Mouse (Mus musculus) embryonic facial prominence, embryonic 12.5 days (tissue): Measurements from ENCODE around the gene Olfr1062. TPM values are rescaled to one million over a fixed set of nuclear protein-coding genes. Genes with fewer than 3 reads are reported as not detected.
A peak's percentile ranks its signal among the peaks of the same experiment; 100 is the strongest.
"Not testable (repeated sequence)": the region's sequence is repeated elsewhere in the genome, so short reads cannot be mapped to it uniquely, and the experiment has no call there.

Source experiments
- ATAC-seq: fragments of 200-750 bp; cut with Nextera tagmentation; 2 replicates; pipeline ENCODE4 v1.8.0; 2017; ENCODE audit not compliant: insufficient number of reproducible peaks, insufficient read depth, low FRiP score, low TSS enrichment
- H3K27ac ChIP-seq: fragments of 300-500 bp; sonication (generic); 2 replicates; pipeline ENCODE4 v1.5.1; 2016; ENCODE audit warnings: mild to moderate bottlenecking
- H3K27me3 ChIP-seq: fragments of 300-500 bp; sonication (generic); 2 replicates; pipeline ENCODE4 v1.6.1; 2016; ENCODE audit warnings: mild to moderate bottlenecking, moderate library complexity
- H3K36me3 ChIP-seq: fragments of 300-500 bp; sonication (generic); 2 replicates; pipeline ENCODE4 v1.6.1; 2016; ENCODE audit warnings: mild to moderate bottlenecking
- H3K4me1 ChIP-seq: fragments of 300-500 bp; sonication (generic); 2 replicates; pipeline ENCODE4 v1.6.1; 2016
- H3K4me2 ChIP-seq: fragments of 300-500 bp; sonication (generic); replicated peaks from 2 replicates; pipeline ENCODE4 v1.6.1; 2016; ENCODE audit warnings: mild to moderate bottlenecking, moderate library complexity
- H3K4me3 ChIP-seq: fragments of 300-500 bp; sonication (generic); 2 replicates; pipeline ENCODE4 v1.5.1; 2016; ENCODE audit warnings: mild to moderate bottlenecking
- H3K9ac ChIP-seq: fragments of 300-500 bp; sonication (generic); 2 replicates; pipeline ENCODE4 v1.6.1; 2016; ENCODE audit warnings: mild to moderate bottlenecking, moderate library complexity
- H3K9me3 ChIP-seq: fragments of 300-500 bp; sonication (generic); 2 replicates; pipeline ENCODE4 v1.6.1; 2016; ENCODE audit warnings: mild to moderate bottlenecking, moderate library complexity
- WGBS: fragments of 180-500 bp; shearing (Covaris S2); methylation state at CpG from one replicate; pipeline ENCODE4 v1.1.7; 2016; 5-methylcytosine and 5-hydroxymethylcytosine counted together
- polyA plus RNA-seq: library from polyadenylated mRNA; unstranded; fragments of >200 nt; fragmentation: Nextera tagmentation; extraction: Ambion mirVana; gene quantifications from 2 replicates; pipeline ENCODE4 v1.2.1, GENCODE M21; 2016

Gene Olfr1062
- not detected in 2 replicates for polyA plus RNA-seq

DNA sequence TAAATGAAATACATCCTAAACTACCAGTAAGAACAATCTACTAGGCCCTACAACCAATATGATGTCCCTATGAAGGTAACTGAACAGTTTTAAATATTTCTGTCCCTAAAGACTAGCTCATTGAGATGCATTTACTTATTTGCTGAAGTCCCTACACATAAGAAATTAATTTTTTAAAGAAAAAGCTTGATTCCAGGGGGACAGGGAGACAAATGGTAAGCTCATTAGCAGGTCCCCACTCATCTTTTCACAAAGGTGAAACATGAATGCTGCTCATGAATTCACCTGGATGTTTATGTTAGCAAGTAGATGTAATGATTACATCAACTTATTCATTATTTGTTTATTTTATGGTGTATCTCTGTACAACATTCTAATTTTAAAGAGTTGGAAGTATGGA, at the start of gene Olfr1062:
TSS of gene Olfr1062 (minus strand) at position 101 of the 400 bp plus-strand sequence.
- not testable (repeated sequence) for H3K9ac ChIP-seq, H3K4me3 ChIP-seq, H3K27me3 ChIP-seq, ATAC-seq, H3K4me2 ChIP-seq, H3K9me3 ChIP-seq, H3K36me3 ChIP-seq, H3K27ac ChIP-seq, H3K4me1 ChIP-seq

DNA sequence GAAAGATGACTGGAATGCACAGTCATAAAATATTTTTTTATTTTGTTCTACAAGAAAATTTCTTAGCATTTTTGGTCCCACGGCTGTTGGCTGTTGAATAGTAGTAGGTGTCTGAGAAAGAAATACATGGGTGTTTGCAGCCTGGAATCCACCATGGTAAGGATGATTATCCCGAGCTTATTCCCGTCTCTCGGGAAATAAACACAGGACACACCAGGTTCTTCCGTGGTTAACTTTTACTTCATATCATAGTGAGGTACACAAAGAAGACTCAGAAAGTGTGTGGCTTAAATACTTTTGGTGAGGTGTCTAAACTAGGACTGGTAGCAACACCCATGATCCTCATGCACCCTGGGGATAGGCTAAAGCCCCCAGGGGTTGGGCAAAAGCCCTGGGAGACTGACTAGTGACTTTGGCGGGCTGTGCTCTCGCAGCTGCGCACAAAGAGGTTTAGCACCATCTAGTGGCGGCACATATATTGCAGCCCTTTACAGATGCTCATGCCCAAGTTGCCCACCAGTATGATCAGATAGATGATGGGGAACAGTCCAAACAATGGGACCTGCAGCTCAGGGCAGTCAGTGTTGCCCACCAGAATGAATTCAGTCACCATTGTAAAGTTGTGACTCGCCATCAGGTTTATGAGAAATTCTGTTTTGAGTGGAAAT, 38.0 kb upstream of the Olfr1062 start:
- H3K4me2 ChIP-seq, result 0 out of 2 replicates have a peak overlapping the region, but pooled peaks have one; percentile 15
- H3K4me1 ChIP-seq, result no peaks in the 10 kb centered on the region
- no peak overlapping the region for H3K4me3 ChIP-seq
- H3K9ac ChIP-seq, result no peak overlapping the region
- ATAC-seq, result no peak
- H3K27me3 ChIP-seq, result no peaks in the 10 kb centered on the region
- no peaks in the 10 kb centered on the region for H3K9me3 ChIP-seq
- H3K36me3 ChIP-seq, result no peaks in the 10 kb centered on the region
- WGBS, result 32% methylated on average over 10 of the region's 10 CpGs
- no peak overlapping the region for H3K27ac ChIP-seq

DNA sequence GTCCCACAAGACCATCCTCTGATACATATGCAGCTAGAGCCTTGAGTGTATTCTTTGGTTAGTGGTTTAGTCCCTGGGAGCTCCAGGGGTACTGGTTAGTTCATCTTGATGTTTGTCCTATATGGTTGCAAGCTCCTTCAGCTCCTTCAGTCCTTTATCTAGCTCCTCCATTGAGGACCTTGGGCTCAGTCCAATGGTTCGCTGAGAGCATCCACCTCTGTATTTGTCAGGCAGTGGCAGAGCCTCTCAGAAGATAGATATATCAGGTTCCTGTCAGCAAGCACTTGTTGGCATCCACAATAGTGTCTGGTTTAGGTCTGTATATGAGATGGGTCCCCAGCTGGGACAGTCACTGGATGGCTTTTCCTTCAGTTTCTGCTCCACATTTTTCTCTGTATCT, 33.9 kb upstream of the Olfr1062 start:
- Histone ChIP-seq H3K9ac (no peak overlapping the region), H3K27me3 (no peaks in the 10 kb centered on the region), H3K27ac (no peak overlapping the region), H3K4me3 (no peak overlapping the region), H3K36me3 (no peaks in the 10 kb centered on the region), H3K9me3 (no peaks in the 10 kb centered on the region), H3K4me1 (no peaks in the 10 kb centered on the region), H3K4me2 (no peak overlapping the region)
- WGBS, result 90% methylated on average over 1 of the region's 1 CpGs
- no peak for ATAC-seq

DNA sequence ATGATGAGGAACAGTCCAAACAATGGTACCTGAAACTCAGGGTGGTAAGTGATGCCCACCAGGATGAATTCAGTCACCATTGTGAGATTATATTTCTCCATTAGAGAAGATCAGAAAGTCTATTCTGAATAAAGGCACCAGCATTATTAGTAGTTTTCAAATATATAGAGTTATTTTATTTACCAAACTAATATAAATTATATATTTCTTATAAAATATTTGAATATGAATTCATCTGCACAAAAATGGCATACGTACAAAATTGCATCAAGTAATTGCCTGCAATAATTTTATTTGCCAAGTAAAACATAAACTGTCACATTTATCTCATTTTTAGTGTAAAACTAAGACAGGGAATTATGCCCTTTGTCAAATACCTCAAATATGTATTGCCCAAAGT, 29.6 kb upstream of the Olfr1062 start, which contains the start of gene Olfr1066:
TSS of gene Olfr1066 (minus strand) at position 101 of the 400 bp plus-strand sequence.
- Histone ChIP-seq H3K4me3 (no peak within 1 kb of the TSS), H3K4me1 (no peaks in the 10 kb centered on the region), H3K4me2 (no peak within 1 kb of the TSS), H3K27ac (no peak within 1 kb of the TSS), H3K9ac (no peak within 1 kb of the TSS), H3K36me3 (no peaks in the 10 kb centered on the region), H3K9me3 (no peaks in the 10 kb centered on the region), H3K27me3 (no peaks in the 10 kb centered on the region)
- WGBS, result 79% methylated on average over 1 of the region's 1 CpGs
- no peak for ATAC-seq

DNA sequence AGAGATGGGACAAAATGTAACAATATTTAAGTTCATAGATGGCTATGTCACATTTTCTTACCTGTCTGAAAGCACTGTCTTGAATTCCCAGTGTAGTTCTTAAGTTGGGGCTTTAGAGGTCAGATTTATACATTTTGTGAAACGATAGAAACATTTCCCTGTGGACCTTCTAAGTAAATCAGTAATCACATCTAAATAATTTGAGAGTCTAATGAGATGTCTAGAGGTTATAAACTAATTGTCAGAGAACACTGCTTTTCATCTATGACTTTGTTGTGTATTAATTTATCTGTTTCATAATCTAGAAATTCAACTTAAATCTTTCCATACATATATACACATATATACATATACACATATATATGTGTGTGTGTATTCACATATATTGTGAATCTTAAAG, 23.9 kb upstream of the Olfr1062 start, which contains the start of gene Olfr1065:
TSS of gene Olfr1065 (minus strand) at position 101 of the 400 bp plus-strand sequence.
- not testable (repeated sequence) for ATAC-seq, H3K4me3 ChIP-seq, H3K27me3 ChIP-seq, H3K4me1 ChIP-seq, H3K4me2 ChIP-seq, H3K9ac ChIP-seq, H3K27ac ChIP-seq, H3K36me3 ChIP-seq, H3K9me3 ChIP-seq
- WGBS, result 33% methylated on average over 1 of the region's 1 CpGs

DNA sequence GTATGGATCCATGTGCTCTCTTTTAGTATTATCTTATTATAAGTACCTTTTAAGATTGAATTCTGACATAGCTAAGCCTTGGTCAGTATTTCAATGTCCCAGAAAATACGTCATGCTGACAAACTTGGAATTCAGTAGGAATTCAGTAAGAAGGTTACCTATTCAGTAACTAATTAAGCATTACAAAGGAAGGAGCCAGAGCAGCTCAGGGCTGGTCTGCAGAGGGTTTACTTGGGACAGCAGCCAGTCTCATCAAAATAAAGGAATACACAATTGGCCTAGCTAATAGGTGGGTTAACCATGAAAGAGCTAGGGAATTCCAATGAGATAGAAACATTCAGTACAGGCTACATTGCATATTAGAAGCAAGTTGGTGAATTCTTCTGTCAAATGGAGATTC, 15.6 kb upstream of the Olfr1062 start:
- not testable (repeated sequence) for ATAC-seq, H3K4me3 ChIP-seq, H3K27me3 ChIP-seq, H3K4me1 ChIP-seq, H3K27ac ChIP-seq, H3K9ac ChIP-seq, H3K9me3 ChIP-seq, H3K36me3 ChIP-seq, H3K4me2 ChIP-seq
- 60% methylated on average over 1 of the region's 1 CpGs for whole genome bisulfite sequencing

DNA sequence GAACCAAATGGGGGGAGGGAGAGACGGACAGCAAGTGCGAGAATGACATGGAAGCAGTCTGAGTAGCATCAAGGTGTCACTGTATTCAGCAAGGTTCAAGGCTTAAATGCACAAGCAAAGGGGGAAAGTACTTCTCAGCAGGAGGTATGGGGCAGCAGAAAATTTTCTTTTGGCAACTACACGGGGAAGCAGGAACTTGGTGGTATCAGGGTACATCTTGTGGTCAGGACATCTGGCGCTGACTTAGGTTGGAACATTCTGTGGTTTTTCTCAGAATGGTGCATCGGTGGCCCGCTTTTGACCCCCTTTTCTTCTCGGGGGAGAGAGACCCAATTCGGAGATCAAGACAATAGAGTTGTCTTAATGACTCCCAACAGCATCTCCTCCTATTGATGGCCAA, 2.0 kb upstream of the Olfr1062 start:
- H3K4me2 ChIP-seq, H3K27me3 ChIP-seq, H3K4me1 ChIP-seq, H3K9ac ChIP-seq, H3K4me3 ChIP-seq, H3K9me3 ChIP-seq, H3K27ac ChIP-seq, ATAC-seq, H3K36me3 ChIP-seq: not testable (repeated sequence)
- 91% methylated on average over 8 of the region's 8 CpGs for WGBS

DNA sequence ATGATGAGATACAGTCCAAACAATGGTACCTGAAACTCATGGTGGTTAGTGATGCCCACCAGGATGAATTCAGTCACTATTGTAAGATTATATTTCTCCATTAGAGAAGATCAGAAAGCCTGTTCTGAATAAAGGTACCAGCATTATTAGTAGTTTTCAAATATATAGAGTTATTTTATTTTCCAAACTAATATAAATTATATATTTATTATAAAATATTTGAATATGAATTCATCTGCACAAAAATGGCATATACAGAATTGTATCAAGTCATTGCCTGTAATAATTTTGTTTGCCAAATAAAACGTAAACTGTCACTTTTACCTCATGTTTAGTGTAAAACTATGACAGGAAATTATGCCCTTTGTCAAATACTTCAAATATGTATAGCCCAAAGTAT, 12.6 kb downstream of the Olfr1062 start, which contains the start of gene Olfr1061:
TSS of gene Olfr1061 (minus strand) at position 101 of the 400 bp plus-strand sequence.
- no peak for ATAC-seq
- Histone ChIP-seq H3K36me3 (no peaks in the 10 kb centered on the region), H3K27me3 (no peaks in the 10 kb centered on the region), H3K27ac (no peak within 1 kb of the TSS), H3K4me1 (no peaks in the 10 kb centered on the region), H3K9ac (no peak within 1 kb of the TSS), H3K4me3 (no peak within 1 kb of the TSS), H3K4me2 (no peak within 1 kb of the TSS), H3K9me3 (no peaks in the 10 kb centered on the region)
- WGBS, result 85% methylated on average over 1 of the region's 1 CpGs

DNA sequence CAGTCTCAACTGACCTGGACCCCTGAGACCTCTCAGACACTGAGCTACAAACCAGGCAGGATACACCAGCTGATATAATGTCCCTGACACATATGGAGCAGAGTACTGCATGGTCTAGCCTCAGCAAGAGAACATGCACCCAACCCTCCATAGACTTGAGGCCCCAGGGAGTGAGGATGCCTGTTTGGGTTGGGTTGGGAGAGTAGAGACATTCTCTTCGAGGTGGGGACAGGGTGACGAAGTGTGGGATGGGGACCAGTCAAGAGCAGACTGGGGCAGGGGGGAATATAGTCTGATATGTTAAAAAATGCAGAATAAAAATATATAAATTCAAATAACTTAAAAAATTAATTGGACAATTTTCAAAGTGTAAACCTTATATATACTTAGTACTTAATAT, 31.4 kb downstream of the Olfr1062 start:
- no peaks in the 10 kb centered on the region for H3K9me3 ChIP-seq
- H3K4me1 ChIP-seq, result no peaks in the 10 kb centered on the region
- H3K4me2 ChIP-seq, result no peak overlapping the region
- WGBS, result 87% methylated on average over 2 of the region's 2 CpGs
- no peak overlapping the region for H3K4me3 ChIP-seq
- H3K27me3 ChIP-seq, result no peaks in the 10 kb centered on the region
- H3K27ac ChIP-seq, result no peak overlapping the region
- no peak overlapping the region for H3K9ac ChIP-seq
- H3K36me3 ChIP-seq, result no peaks in the 10 kb centered on the region
- ATAC-seq, result no peak

DNA sequence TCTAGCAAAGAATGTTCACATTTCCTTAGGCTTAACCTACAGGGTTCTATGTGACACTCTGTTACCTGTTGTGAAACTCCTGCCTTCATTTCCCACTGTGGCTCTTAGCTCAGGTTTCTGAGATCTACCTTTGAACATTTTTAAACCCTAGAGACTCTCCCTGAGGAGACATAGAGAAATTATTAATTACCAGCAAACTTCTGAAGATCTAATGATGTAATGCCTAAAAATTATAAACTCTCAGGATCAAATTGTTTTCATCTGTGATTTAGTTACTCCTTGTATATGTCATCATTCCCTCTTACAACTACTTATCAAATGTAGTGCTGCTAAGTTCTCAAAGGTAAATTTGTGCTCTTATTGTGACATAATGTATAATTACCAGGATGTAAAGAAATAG, 38.1 kb downstream of the Olfr1062 start, which contains the start of gene Olfr1058:
TSS of gene Olfr1058 (minus strand) at position 101 of the 400 bp plus-strand sequence.
- H3K27ac ChIP-seq, H3K36me3 ChIP-seq, H3K4me2 ChIP-seq, H3K4me3 ChIP-seq, H3K9ac ChIP-seq, H3K9me3 ChIP-seq, ATAC-seq, H3K4me1 ChIP-seq, H3K27me3 ChIP-seq: not testable (repeated sequence)

DNA sequence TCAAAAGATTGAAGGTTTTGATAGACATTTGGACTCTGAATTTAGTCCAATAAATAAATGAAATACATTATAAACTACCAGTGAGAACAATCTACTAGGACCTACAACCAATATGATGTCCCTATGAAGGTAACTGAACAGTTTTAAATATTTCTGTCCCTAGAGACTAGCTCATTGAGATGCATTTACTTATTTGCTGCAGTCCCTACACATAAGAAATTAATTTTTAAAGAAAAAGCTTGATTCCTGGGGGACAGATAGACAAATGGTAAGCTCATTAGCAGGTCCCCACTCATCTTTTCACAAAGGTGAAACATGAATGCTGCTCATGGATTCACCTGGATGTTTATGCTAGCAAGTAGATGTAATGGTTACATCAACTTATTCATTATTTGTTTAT, 48.3 kb downstream of the Olfr1062 start, which contains the start of gene Olfr1057:
TSS of gene Olfr1057 (minus strand) at position 101 of the 400 bp plus-strand sequence.
- Histone ChIP-seq H3K27ac (no peak within 1 kb of the TSS), H3K4me2 (no peak within 1 kb of the TSS), H3K4me1 (no peaks in the 10 kb centered on the region), H3K36me3 (no peaks in the 10 kb centered on the region), H3K27me3 (no peaks in the 10 kb centered on the region), H3K9me3 (no peaks in the 10 kb centered on the region), H3K9ac (no peak within 1 kb of the TSS), H3K4me3 (no peak within 1 kb of the TSS)
- no peak for ATAC-seq
